In the genomic region with DNA sequence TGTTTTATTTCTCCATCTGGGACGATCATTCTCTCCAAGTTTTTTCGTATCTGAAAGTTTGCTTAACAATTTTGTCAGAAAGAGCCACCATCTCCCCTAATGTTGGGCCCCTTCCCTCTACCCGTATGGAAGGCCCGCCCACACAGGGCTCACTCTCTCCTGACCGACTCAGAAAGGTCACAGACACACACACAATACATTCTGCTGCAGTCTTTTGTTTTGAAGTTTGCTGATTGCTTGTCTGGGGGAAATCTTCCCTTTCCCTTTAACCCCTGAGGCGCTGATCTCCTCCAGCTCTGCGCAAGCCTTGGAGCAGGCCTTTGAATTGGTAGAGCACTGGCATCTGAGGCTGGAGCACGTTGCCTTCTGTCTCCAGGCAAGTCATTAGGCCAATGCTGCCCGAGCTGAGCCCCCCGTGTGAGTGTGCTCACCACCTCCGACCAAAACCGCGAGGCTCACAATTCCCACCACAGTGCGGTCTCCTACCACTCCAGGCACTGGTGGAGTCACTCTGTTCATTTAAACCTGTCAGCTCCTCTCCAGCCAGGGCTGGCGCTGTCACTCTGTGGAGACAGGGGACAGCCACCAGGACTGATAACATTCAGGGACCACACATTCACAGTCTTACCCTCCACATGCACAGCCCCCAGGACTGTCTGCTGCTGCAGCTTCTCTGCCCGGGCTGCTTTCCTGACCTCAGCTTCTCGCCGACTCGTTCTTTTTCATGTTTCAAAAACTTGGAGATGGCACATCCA, we compare ENCODE assay signal across 8 mouse cellular contexts. TPM values are rescaled to one million over a fixed set of nuclear protein-coding genes. Genes with fewer than 3 reads are reported as not detected.
DNase-seq lines count a peak whose midpoint lies in the region; ATAC-seq lines count a peak whose summit lies in the region.
"Had no signal": no experiment of that assay in that cellular context is flagged by ENCODE, and none has a peak within 500 bp of the region (broad histone marks: within the 10 kb centered on the region; RNA-seq: fewer than 3 reads in every experiment).

No protein-coding gene starts in this region.

- no peak; the same call in 1 of the 2 replicates for ATAC-seq in hindbrain, embryonic 11.5 days (ENCODE audit: low FRiP score)
- no peak for ATAC-seq in hindbrain, embryonic 16.5 days
- peak; percentile 30; the same call in 1 of the 2 replicates for ATAC-seq in embryonic facial prominence, embryonic 14.5 days (ENCODE audit: low read depth)

- H3K9ac ChIP-seq in hindbrain, embryonic 11.5 days (ENCODE audit: low read depth, low read length), result no peak overlapping the region
- H3K9ac ChIP-seq in hindbrain, embryonic 16.5 days (ENCODE audit: low read depth, low read length), result no peak overlapping the region
- H3K9ac ChIP-seq in embryonic facial prominence, embryonic 14.5 days (ENCODE audit: low read depth, low read length), result peak overlapping the region; percentile 17; the same call in 1 of the 2 replicates

- no peak overlapping the region for H3K4me2 ChIP-seq in hindbrain, embryonic 11.5 days (replicated peaks; ENCODE audit: low read depth, low read length)
- H3K4me2 ChIP-seq in hindbrain, embryonic 16.5 days (ENCODE audit: low read length), result no peak overlapping the region
- H3K4me2 ChIP-seq in embryonic facial prominence, embryonic 14.5 days (ENCODE audit: low read depth, low read length), result no peak overlapping the region

- no peaks in the 10 kb centered on the region for H3K9me3 ChIP-seq in hindbrain, embryonic 11.5 days (ENCODE audit: control insufficient read depth, low read length)
- H3K9me3 ChIP-seq in hindbrain, embryonic 16.5 days (ENCODE audit: control insufficient read depth, low read length), result no peaks in the 10 kb centered on the region
- no peaks in the 10 kb centered on the region for H3K9me3 ChIP-seq in embryonic facial prominence, embryonic 14.5 days (ENCODE audit: control insufficient read depth, low read length)

- H3K27me3 ChIP-seq in hindbrain, embryonic 11.5 days (ENCODE audit: control insufficient read depth, insufficient read depth, low read length), result no peaks in the 10 kb centered on the region
- no peaks in the 10 kb centered on the region for H3K27me3 ChIP-seq in hindbrain, embryonic 16.5 days (replicated peaks; ENCODE audit: control insufficient read depth, insufficient read depth, low read length)
- no peaks in the 10 kb centered on the region for H3K27me3 ChIP-seq in embryonic facial prominence, embryonic 14.5 days (replicated peaks; ENCODE audit: control insufficient read depth, insufficient read depth, low read length)

- DNase-seq in hindbrain, embryonic 11.5 days (ENCODE audit: low spot score), result peak; percentile 29
- peak; percentile 44 for DNase-seq in thymus, postnatal 4 days
- no peak for DNase-seq in thymus, postnatal 0 days (ENCODE audit: low spot score)
- DNase-seq in embryonic facial prominence, embryonic 14.5 days (ENCODE audit: low spot score), result peak; percentile 64
- DNase-seq in adipocyte (ENCODE audit: low spot score), result no peak
- no peak for DNase-seq in urinary bladder, adult 18-20 months (ENCODE audit: low spot score in 2 of 2)
- DNase-seq: thymus, adult 2 months had no signal

- H3K36me3 ChIP-seq in hindbrain, embryonic 11.5 days (ENCODE audit: control insufficient read depth, insufficient read depth, low read length), result no peaks in the 10 kb centered on the region
- H3K36me3 ChIP-seq in hindbrain, embryonic 16.5 days (ENCODE audit: control insufficient read depth, insufficient read depth, low read length), result no peaks in the 10 kb centered on the region
- no peaks in the 10 kb centered on the region for H3K36me3 ChIP-seq in embryonic facial prominence, embryonic 14.5 days (ENCODE audit: control insufficient read depth, insufficient read depth, low read length)

- no peak overlapping the region for H3K27ac ChIP-seq in hindbrain, embryonic 11.5 days (ENCODE audit: low read depth, low read length)
- no peak overlapping the region for H3K27ac ChIP-seq in hindbrain, embryonic 16.5 days (ENCODE audit: low read depth, low read length)
- H3K27ac ChIP-seq in embryonic facial prominence, embryonic 14.5 days (replicated peaks; ENCODE audit: low read depth, low read length), result no peak overlapping the region

- WGBS in hindbrain, embryonic 11.5 days, result 40% methylated on average over 19 of the region's 19 CpGs
- 34% methylated on average over 19 of the region's 19 CpGs for WGBS in hindbrain, embryonic 16.5 days
- 49% methylated on average over 19 of the region's 19 CpGs for WGBS in embryonic facial prominence, embryonic 14.5 days

- no peak overlapping the region for H3K4me3 ChIP-seq in hindbrain, embryonic 11.5 days (ENCODE audit: low read depth, low read length)
- no peak overlapping the region for H3K4me3 ChIP-seq in hindbrain, embryonic 16.5 days (ENCODE audit: low read length)
- H3K4me3 ChIP-seq in embryonic facial prominence, embryonic 14.5 days (ENCODE audit: low read depth, low read length), result no peak overlapping the region

- no peaks in the 10 kb centered on the region; the same call in 1 of the 2 replicates for H3K4me1 ChIP-seq in hindbrain, embryonic 11.5 days (replicated peaks; ENCODE audit: control insufficient read depth, insufficient read depth, low read length)
- peaks cover 13% of the 10 kb centered on the region for H3K4me1 ChIP-seq in hindbrain, embryonic 16.5 days (ENCODE audit: control insufficient read depth, insufficient read depth, low read depth, low read length)
- H3K4me1 ChIP-seq in embryonic facial prominence, embryonic 14.5 days (ENCODE audit: control insufficient read depth, insufficient read depth, low read length), result peaks cover 18% of the 10 kb centered on the region

RNA-seq across cellular contexts. Expression of a gene that starts 36.5 kb away (rescaled TPM):
- polyA plus RNA-seq in hindbrain, embryonic 11.5 days (2014; fragmentation: Nextera tagmentation; extraction: Ambion mirVana), result 65.8 and 131 TPM in 2 replicates
- polyA plus RNA-seq in hindbrain, embryonic 16.5 days (2015; fragmentation: Nextera tagmentation; extraction: Ambion mirVana), result 301 and 314 TPM in 2 replicates
- 246 and 255 TPM in 2 replicates for polyA plus RNA-seq in thymus, postnatal 0 days (2015; fragmentation: Nextera tagmentation; extraction: Ambion mirVana)
- polyA plus RNA-seq in embryonic facial prominence, embryonic 14.5 days (2014; fragmentation: Nextera tagmentation; extraction: Ambion mirVana), result 91.9 and 110 TPM in 2 replicates

RNA-seq across cellular contexts. Expression of a gene that starts 41.3 kb away (rescaled TPM):
- polyA plus RNA-seq in hindbrain, embryonic 11.5 days (2014; fragmentation: Nextera tagmentation; extraction: Ambion mirVana), result 27.4 and 29.4 TPM in 2 replicates
- 22.0 and 27.1 TPM in 2 replicates for polyA plus RNA-seq in hindbrain, embryonic 16.5 days (2015; fragmentation: Nextera tagmentation; extraction: Ambion mirVana)
- polyA plus RNA-seq in thymus, postnatal 0 days (2015; fragmentation: Nextera tagmentation; extraction: Ambion mirVana), result 57.4 and 63.7 TPM in 2 replicates
- polyA plus RNA-seq in embryonic facial prominence, embryonic 14.5 days (2014; fragmentation: Nextera tagmentation; extraction: Ambion mirVana), result 42.5 and 44.6 TPM in 2 replicates

Comparison
In these comparisons a context has a peak if more than half of its experiments do, and no peak if none do; other contexts are left out.
1. DNase-seq: peak in hindbrain, embryonic 11.5 days (single experiment), thymus, postnatal 4 days (single experiment) and embryonic facial prominence, embryonic 14.5 days (single experiment); none in thymus, postnatal 0 days (single experiment), adipocyte (single experiment) and urinary bladder, adult 18-20 months (0 of 2).